Comparison of ENCODE assay signal across 16 mouse cellular contexts in genomic region chr4:38498271-38498670, GRCm38 (mm10).
"Had no signal": no experiment of that assay in that cellular context is flagged by ENCODE, and none has a peak within 500 bp of the region (broad histone marks: within the 10 kb centered on the region; RNA-seq: fewer than 3 reads in every experiment).

No protein-coding gene starts in this region.

- H3K36me3 ChIP-seq: neural tube, embryonic 13.5 days; neural tube, embryonic 15.5 days; stomach, embryonic 15.5 days had no signal

- H3K27me3 ChIP-seq: neural tube, embryonic 13.5 days; neural tube, embryonic 15.5 days; stomach, embryonic 15.5 days had no signal

- DNase-seq: retina, postnatal 1 day; right cerebral cortex, adult 18-20 months; right cerebral cortex, postnatal 14 days; right cerebral cortex, postnatal 25 days; right cerebral cortex, postnatal 4 days; spleen, adult 18-20 months; thymus, adult 18-20 months; thymus, adult 2 months; thymus, postnatal 14 days; thymus, postnatal 25 days; thymus, postnatal 36 days; thymus, postnatal 4 days had no signal

- H3K4me2 ChIP-seq: neural tube, embryonic 13.5 days; neural tube, embryonic 15.5 days; stomach, embryonic 15.5 days had no signal

- H3K4me1 ChIP-seq: neural tube, embryonic 13.5 days; neural tube, embryonic 15.5 days; stomach, embryonic 15.5 days had no signal

- H3K4me3 ChIP-seq: neural tube, embryonic 13.5 days; neural tube, embryonic 15.5 days; stomach, embryonic 15.5 days had no signal

- H3K9ac ChIP-seq: neural tube, embryonic 13.5 days; neural tube, embryonic 15.5 days; stomach, embryonic 15.5 days had no signal

- H3K27ac ChIP-seq: neural tube, embryonic 13.5 days; neural tube, embryonic 15.5 days; stomach, embryonic 15.5 days; stomach, postnatal 0 days had no signal

- H3K9me3 ChIP-seq: neural tube, embryonic 13.5 days; neural tube, embryonic 15.5 days; stomach, embryonic 15.5 days had no signal
